Mouse (Mus musculus) adrenal gland, postnatal 14 days (tissue): Measurements from ENCODE around the gene Dhx32. TPM values are rescaled to one million over a fixed set of nuclear protein-coding genes. Genes with fewer than 3 reads are reported as not detected.
A peak's percentile ranks its signal among the peaks of the same experiment; 100 is the strongest.

Experiments
- DNase-seq: peaks from one replicate; pipeline ENCODE4 v3.0.0; 2021; ENCODE audit warnings: mixed read lengths
- long read RNA-seq, 2 experiments: library from polyadenylated mRNA; stranded (forward); transcript quantifications; one replicate each; pipeline ENCODE4 v2.0.0; 2021
- total RNA-seq: library from RNA; stranded (reverse); gene quantifications from 2 replicates; pipeline ENCODE4 v1.2.3, GENCODE M21; 2021

Dhx32 gene
- total RNA-seq = 41.6 and 44.6 TPM in 2 replicates
- long read RNA-seq, experiment 1, transcript Dhx32-201 (12 exons, 2,955 nt) = major isoform, 85 of 114 reads
- long read RNA-seq, experiment 1, transcript Dhx32-202 (12 exons, 2,644 nt) = minor isoform, 6 of 114 reads
- long read RNA-seq, experiment 1, partial matches to known transcripts = 10 of 114 reads
- long read RNA-seq, experiment 1, other reads (novel, unspliced or antisense) = 11 of 114 reads
- long read RNA-seq, experiment 2, transcript Dhx32-201 (12 exons, 2,955 nt) = major isoform, 39 of 49 reads
- long read RNA-seq, experiment 2, partial matches to known transcripts = 5 of 49 reads
- long read RNA-seq, experiment 2, other reads (novel, unspliced or antisense) = 4 of 49 reads

DNA sequence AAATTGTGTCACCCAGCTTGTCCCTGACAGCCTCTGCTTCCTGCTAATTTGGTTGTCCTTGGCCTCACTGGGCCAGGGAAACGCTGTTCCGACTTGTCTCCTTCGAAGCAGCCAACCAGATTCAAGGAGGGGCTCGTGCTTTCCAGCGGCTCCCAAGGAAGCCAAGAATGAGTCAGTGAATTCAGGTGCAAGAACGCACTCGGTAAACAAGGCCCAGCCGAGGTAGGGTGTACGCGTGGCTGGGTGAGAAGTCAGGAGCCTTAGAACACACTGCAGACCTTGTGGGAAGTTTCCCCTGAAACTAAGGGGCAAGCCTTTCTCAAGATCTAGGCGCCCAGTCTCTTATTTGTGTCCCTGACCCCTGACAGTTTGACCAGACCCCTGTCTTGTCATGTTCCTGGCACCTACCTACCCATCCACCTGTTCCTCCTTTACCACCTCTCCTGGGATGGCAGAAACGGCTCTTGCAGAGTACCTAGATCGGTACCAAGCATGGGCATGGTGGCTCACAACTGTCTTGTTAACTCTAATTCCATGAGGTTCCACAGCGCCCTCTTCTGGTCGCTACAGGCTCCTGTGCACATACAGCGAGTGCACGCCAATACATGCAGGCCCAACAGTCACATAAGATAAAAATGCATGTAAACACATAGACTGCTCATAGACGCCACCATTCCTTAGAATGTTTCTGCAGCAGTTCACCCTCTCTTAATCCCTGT is at the start of gene Dhx32:
Gene Dhx32, minus strand, starts transcription at position 10 of the 719 bp plus-strand sequence.
- peak; percentile 89 for DNase-seq

DNA sequence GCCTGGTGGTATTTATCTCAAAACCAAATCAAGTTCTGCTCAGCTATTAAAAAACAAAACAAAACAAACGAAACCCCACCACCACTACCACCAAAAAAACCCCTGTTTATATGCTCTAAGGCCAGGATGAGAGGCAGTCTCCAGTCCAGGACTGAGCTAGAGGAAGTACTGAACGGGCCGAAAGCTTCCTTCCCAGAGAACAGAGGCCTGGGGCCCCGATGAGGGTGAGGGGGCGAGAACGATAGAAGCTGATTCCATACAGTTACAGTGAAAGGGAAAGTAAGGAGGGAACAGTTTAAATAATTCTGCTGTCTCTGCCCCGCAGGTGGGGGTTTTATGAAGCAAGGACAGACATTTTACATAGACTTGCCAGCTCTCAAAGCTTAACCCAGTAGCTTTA is 47.1 kb upstream of the Dhx32 start:
- no peak for DNase-seq

GRCm38 (mm10) chr7:133828514-133828913 is 46.0 kb upstream of the Dhx32 start:
- DNase-seq = no peak

GRCm38 (mm10) chr7:133824579-133824978 is 42.1 kb upstream of the Dhx32 start:
- no peak for DNase-seq

DNA sequence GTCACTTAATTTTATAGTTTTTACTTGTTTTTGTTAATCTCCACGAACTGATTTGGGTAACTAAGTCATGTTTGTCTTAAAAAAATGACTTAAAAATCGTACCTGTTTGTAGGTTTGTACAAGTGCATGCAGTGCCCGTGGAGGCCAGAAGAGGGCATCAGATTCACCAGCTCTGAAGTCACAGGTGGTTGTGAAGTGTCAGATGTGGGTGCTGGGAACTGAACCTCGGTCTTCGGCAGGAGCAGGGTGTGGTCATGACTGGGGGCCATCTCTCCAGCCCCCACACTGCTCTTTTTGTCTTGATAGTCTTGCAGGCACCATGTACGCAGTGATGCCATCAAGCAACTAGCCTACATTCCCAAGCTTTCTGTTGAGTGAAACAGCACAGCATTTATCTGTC is 41.2 kb upstream of the Dhx32 start:
- DNase-seq = no peak

GRCm38 (mm10) chr7:133813331-133813730 is 30.8 kb upstream of the Dhx32 start:
- DNase-seq = no peak

DNA sequence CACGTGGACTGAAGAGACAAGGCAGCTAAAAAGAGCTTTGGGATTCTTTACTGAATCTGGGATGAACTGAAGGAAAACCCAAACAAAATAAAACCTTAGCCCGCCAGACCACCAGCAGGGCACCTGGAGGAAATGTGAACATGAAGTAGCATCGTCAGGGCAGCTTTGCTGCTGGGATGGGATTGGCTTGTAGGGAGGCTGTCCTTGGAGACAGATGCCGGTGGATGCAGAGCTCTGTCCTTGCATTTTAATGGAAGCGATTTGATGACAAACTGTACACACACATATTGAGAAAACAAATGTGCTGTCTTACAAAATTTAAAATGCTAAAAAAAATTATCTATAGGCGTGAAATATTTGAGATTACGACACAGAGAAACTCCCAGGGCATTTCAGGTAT is 30.4 kb upstream of the Dhx32 start:
- no peak for DNase-seq

DNA sequence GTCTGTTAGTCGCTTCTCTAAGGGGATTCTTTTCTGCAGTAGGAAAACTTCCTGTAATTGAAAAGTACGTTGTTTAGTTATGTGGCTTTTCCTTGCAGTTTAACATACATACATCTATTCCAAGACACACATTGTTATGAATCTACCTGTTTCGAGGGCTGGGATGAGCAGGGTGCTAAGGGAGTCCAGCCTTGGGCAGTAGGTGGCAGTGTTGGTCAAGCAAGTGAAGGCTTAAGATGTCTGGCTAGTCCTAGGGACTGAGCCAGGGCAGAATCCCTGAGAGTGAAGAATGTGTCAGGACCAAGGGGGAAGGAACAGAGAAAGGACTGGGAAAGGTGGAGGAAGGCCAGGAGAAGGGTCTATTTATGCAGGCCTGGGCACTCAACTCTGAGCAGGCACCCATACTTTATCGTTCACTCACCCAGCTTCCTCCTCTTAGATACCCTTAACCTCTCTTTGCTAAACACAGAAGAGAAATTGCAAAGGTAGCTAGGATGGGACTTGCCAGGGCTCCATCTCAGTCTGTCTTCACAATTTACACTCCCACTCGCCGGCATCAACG is 23.2 kb upstream of the Dhx32 start:
- peak; percentile 82 for DNase-seq

GRCm38 (mm10) chr7:133801823-133802222 is 19.3 kb upstream of the Dhx32 start:
- peak; percentile 65 for DNase-seq

DNA sequence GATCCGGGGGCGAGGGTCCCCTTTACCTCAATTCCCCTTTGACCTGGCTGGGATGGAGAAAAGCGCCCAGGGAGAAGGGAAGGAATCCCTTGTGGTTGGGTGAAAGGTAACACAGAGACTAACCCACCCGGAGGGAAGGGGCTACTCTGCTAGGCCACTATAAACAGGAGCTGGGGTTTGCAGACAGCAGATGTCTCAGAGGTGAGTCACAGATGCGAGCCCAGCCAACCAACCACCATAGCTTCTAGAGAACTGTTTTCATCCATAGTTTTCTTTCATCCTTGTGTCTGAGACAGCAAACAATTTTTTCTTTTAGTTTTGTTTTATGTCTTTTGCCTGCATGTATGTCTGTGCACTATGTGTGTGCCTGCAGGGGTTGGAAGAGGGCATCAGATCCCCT is 17.4 kb upstream of the Dhx32 start:
- no peak for DNase-seq

DNA sequence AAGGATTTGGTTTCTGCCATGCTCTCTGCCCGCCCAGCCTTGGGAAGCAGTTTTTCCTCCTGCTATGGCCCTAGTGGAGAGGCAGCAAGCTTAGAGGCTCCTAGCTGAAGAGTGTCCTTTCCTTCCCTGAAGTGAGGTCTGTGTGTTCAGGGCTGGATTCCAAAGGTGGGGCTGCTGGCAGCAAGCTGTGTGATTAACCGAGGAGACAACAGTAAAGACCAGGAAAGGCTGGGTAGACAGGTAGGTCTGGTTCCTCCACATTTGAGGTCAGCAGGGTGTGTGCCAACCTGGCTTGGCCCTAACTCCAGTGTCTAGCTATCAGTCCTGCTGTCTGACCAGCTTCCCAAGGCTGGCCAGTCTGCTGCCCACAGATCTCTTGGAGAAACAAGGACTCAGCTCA is 12.2 kb upstream of the Dhx32 start:
- DNase-seq = no peak

GRCm38 (mm10) chr7:133793248-133794131 is 11.0 kb upstream of the Dhx32 start:
- peak; percentile 85 for DNase-seq

DNA sequence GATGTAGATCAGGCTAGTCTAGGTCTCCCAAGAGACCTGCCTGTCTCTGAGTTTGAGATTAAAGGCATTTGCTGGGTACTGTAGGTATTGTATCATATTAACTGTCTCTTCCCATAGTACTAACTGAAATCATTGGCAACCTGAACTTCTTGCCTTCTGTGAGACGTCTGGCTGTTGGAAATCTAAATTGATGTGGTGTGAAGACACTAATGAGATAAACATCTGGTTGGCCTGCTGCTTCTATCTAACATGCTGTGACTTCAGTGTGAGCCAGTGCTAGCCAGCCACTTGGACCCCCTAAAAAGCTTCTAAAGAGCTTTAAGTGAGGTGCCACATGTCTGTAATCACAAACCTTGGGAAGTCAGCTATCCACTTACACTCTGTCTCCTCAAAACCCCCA is 10.2 kb upstream of the Dhx32 start:
- DNase-seq = no peak

GRCm38 (mm10) chr7:133790608-133791229 is 8.2 kb upstream of the Dhx32 start:
- no peak for DNase-seq

DNA sequence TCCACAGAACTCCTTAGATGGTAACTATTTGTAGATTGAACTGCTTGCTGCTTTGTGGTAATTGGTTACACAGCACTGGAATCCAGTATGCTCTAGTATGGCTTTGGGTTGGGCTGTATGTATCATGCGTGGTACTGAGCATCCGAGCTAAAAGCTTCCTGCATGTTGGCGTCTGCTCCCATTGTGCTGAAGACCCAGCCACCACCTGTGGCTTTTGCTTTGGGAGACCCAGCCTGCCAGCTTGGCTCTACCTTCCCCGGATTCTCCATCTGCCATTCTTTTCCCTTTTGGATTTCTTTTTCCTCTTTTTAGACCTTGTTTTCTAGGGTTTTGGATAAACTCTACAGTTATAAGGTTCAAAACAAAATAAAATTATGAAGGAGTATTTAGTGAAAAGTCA is 7.6 kb upstream of the Dhx32 start:
- no peak for DNase-seq

DNA sequence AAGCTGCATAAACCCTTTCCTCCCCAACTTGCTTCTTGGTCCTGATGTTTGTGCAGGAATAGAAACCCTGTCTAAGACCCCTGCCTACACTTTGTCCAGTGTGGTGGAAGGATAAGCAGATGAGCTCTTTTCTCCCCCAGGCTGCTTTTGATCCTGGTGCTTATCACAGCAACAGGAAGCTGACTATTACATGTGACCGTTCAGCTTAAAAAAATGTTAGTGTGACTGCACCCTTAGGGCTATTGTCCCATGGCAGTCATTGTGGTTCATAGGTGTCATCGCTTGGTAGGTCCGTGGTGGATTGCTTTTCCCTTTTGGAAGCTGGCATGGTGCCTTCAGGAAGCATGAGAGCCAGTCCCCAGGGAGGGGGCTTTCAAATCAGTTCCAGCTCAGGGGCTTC is 5.6 kb upstream of the Dhx32 start:
- DNase-seq = no peak

- no peak for DNase-seq
These were observed 5.0 kb upstream of the Dhx32 start for GRCm38 (mm10) chr7:133787571-133787970.

- no peak for DNase-seq
These were observed 535 bp downstream of the Dhx32 start for GRCm38 (mm10) chr7:133781991-133782390.

- peak; percentile 16 for DNase-seq
These were observed 943 bp downstream of the Dhx32 start for GRCm38 (mm10) chr7:133781583-133781982.

DNA sequence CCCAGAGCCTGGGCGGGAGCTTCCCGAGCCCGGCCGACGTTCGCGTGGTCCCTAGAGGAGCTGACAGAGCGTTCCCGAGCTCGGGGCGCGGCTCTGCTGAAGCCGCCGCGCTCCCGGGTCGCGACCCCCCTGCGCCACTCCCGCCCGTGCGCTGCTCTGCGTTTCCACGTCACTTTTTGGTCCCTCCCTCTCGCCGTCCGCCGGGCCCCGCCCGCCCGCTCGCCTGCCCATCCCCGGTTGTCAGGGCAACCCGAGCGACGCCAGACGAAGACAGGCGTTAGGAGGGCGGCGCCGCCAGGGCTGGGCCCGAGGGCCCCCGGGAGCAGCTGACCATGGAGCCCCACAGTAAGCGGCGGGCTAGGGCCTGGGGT is 5.9 kb downstream of the Dhx32 start, which contains the start of gene Fank1:
Gene Fank1, plus strand, starts transcription at position 236 of the 371 bp plus-strand sequence.
- DNase-seq = peak; percentile 95

DNA sequence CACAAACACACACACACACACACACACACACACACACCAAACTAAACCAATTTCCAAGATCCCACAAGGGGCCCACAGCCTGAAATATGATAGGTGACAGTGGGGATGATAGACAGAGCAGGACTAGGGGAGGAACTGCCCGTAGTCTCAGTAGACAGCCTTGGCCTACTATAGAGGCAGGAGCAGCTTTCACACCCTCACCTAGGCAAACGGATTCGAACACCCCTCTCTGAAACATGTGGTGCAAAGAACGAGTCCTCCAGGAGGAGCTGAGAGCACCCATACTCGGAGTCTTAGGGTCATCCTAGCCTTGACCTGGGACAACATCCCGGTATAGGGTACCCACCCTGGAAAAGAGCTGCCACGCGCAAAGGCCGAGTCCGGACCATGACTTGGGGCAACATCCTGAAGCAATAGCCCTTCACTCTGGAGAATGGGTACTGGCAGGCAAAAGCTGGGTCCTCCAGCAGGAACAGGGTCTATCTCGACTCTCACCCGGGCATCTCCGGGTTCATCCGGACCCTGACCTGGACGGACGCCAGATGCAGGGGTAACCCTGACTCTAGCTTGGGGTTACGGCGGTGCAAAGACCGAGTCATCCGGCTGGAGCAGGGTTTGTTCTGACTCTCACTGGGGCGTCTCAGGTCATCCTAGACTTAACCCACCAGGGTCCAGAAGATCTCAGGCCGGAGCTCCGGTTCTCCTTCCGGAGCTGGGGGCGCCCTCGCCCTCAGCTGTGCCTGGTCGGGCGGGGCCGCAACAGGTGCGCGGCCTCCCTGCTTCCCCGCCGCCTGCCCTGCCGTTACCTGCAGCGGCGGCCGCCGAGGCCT is 6.5 kb downstream of the Dhx32 start:
- peak; percentile 60 for DNase-seq
